Mouse (Mus musculus): ENCODE results near the gene Cobll1.

- no peak for TF ChIP-seq CTCF (IDR thresholded peaks at IDR 0.05; ENCODE audit: borderline replicate concordance, extremely low read depth, insufficient read depth, insufficient read length)
- no peak for TF ChIP-seq POLR2A (IDR thresholded peaks at IDR 0.05; ENCODE audit: borderline replicate concordance, extremely low read depth, insufficient read depth, insufficient read length, poor library complexity, severe bottlenecking)
These were observed 49.5 kb upstream of the Cobll1 start for GRCm38 (mm10) chr2:65288696-65289095.
